Mouse (Mus musculus): ENCODE results near the gene Vat1l. TPM values are rescaled to one million over a fixed set of nuclear protein-coding genes. Genes with fewer than 3 reads are reported as not detected.

Vat1l gene
- 0.62 and 0.73 TPM in 2 replicates for polyA plus RNA-seq (2014; fragmentation: Nextera tagmentation; extraction: Ambion mirVana)

DNA sequence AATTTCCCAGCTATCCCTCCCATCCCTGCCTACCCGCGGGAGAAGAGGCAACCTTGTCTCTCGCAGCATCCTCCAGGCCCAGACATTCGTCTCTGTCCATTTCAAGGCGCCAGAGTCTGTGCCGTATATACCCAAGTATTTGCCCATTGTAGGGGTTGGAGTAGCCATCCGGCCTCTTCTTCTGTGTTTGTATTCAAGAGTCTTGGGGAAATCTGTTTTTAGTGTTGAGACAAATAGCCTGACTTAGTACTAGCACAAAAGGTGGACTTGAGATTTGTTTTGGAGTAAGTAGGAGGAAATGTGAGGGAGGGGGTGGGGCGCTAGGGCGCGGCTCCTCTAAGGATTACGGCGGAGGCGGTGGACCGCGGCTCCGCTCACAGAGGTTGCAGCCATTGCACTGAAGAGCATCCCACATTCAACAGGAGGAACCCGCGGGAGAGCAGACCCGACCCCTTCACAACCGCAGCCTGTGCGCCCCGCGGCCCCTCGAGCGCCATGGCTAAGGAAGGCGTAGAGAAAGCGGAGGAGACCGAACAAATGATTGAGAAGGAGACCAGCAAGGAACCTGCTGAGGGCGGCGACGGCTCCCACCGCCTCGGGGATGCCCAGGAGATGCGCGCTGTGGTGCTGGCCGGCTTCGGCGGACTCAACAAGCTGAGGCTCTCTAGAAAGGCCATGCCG, at the start of gene Vat1l:
Gene Vat1l, plus strand, starts transcription at position 392 of the 681 bp plus-strand sequence.
- ATAC-seq (replicated peaks; ENCODE audit: insufficient number of reproducible peaks, low FRiP score, low TSS enrichment) = no peak
- peaks cover 30% of the 10 kb centered on the region for H3K27me3 ChIP-seq (ENCODE audit: control insufficient read depth, insufficient read depth, low read length)
- H3K4me1 ChIP-seq (ENCODE audit: control insufficient read depth, insufficient read depth, low read length) = peaks cover 5% of the 10 kb centered on the region; the same call in 1 of the 2 replicates
- peak within 1 kb of the TSS; percentile 84 for H3K4me2 ChIP-seq
- no peaks in the 10 kb centered on the region for H3K9me3 ChIP-seq (replicated peaks; ENCODE audit: control insufficient read depth, low read length)
- no peak within 1 kb of the TSS for H3K27ac ChIP-seq (ENCODE audit: low read depth, low read length)
- no peaks in the 10 kb centered on the region for H3K36me3 ChIP-seq (ENCODE audit: control insufficient read depth, insufficient read depth, low read length)
- peak within 1 kb of the TSS; percentile 49 for H3K4me3 ChIP-seq (ENCODE audit: low read depth, low read length)
- H3K9ac ChIP-seq (ENCODE audit: low read depth, low read length) = no peak within 1 kb of the TSS
- 1% methylated on average over 39 of the region's 39 CpGs for WGBS (ENCODE audit: insufficient replicate concordance)

GRCm38 (mm10) chr8:114158586-114158985, 46.8 kb upstream of the Vat1l start:
- no peaks in the 10 kb centered on the region for H3K27me3 ChIP-seq (ENCODE audit: control insufficient read depth, insufficient read depth, low read length)
- H3K9me3 ChIP-seq (replicated peaks; ENCODE audit: control insufficient read depth, low read length) = no peaks in the 10 kb centered on the region
- no peak overlapping the region for H3K27ac ChIP-seq (ENCODE audit: low read depth, low read length)
- no peak overlapping the region for H3K4me2 ChIP-seq
- ATAC-seq (replicated peaks; ENCODE audit: insufficient number of reproducible peaks, low FRiP score, low TSS enrichment) = no peak
- H3K4me1 ChIP-seq (ENCODE audit: control insufficient read depth, insufficient read depth, low read length) = no peaks in the 10 kb centered on the region
- no peaks in the 10 kb centered on the region for H3K36me3 ChIP-seq (ENCODE audit: control insufficient read depth, insufficient read depth, low read length)
- H3K9ac ChIP-seq (ENCODE audit: low read depth, low read length) = no peak overlapping the region
- 58% methylated on average over 2 of the region's 2 CpGs for WGBS (ENCODE audit: insufficient replicate concordance)
- H3K4me3 ChIP-seq (ENCODE audit: low read depth, low read length) = no peak overlapping the region

DNA sequence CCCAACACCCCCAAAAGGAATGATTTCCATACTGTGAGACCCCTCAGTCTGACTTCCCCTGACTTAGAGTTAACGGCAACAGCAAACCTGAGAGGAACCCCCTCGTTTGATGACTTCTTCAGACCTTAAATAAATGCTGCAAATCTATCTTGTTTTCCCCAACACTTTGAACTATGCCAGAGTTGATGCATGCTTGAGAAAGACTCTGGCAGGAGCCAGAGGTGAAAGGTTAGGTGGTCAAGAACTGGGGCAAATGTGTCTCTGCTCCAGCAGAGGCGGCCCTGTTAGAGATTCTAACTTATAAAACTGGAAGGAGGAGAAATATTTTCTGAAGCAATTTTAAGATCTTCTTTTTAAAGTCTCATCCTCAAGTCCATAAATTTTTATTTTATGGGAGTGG, 45.7 kb upstream of the Vat1l start:
- no peak overlapping the region for H3K27ac ChIP-seq (ENCODE audit: low read depth, low read length)
- no peaks in the 10 kb centered on the region for H3K27me3 ChIP-seq (ENCODE audit: control insufficient read depth, insufficient read depth, low read length)
- no peak overlapping the region for H3K9ac ChIP-seq (ENCODE audit: low read depth, low read length)
- H3K9me3 ChIP-seq (replicated peaks; ENCODE audit: control insufficient read depth, low read length) = no peaks in the 10 kb centered on the region
- no peaks in the 10 kb centered on the region for H3K36me3 ChIP-seq (ENCODE audit: control insufficient read depth, insufficient read depth, low read length)
- H3K4me3 ChIP-seq (ENCODE audit: low read depth, low read length) = no peak overlapping the region
- H3K4me2 ChIP-seq = no peak overlapping the region
- 64% methylated on average over 3 of the region's 3 CpGs for WGBS (ENCODE audit: insufficient replicate concordance)
- H3K4me1 ChIP-seq (ENCODE audit: control insufficient read depth, insufficient read depth, low read length) = no peaks in the 10 kb centered on the region
- ATAC-seq (replicated peaks; ENCODE audit: insufficient number of reproducible peaks, low FRiP score, low TSS enrichment) = no peak

DNA sequence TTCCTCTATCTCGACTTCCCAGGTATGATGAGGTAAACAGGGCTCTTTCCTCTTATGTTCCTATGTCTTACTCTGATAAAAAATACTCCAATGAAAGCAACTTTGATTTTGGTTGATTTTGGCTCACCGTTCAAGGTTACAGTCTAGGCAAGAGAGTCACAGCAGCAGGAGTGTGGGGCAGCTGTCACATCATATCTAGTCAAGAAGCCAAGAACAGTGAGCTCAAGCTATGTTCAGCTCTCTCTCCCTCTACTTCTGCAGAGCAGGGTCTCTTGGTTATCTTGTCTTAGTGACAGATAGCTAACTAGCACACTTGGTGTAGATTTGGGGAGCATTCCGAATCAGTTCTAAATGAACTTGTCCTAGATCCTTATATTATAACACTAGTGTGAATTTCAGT, 41.5 kb upstream of the Vat1l start:
- no peak overlapping the region for H3K27ac ChIP-seq (ENCODE audit: low read depth, low read length)
- no peak overlapping the region for H3K4me3 ChIP-seq (ENCODE audit: low read depth, low read length)
- H3K9me3 ChIP-seq (replicated peaks; ENCODE audit: control insufficient read depth, low read length) = no peaks in the 10 kb centered on the region
- H3K4me1 ChIP-seq (ENCODE audit: control insufficient read depth, insufficient read depth, low read length) = no peaks in the 10 kb centered on the region
- 75% methylated on average over 3 of the region's 3 CpGs for WGBS (ENCODE audit: insufficient replicate concordance)
- no peak overlapping the region for H3K4me2 ChIP-seq
- H3K27me3 ChIP-seq (ENCODE audit: control insufficient read depth, insufficient read depth, low read length) = no peaks in the 10 kb centered on the region
- H3K9ac ChIP-seq (ENCODE audit: low read depth, low read length) = no peak overlapping the region
- H3K36me3 ChIP-seq (ENCODE audit: control insufficient read depth, insufficient read depth, low read length) = no peaks in the 10 kb centered on the region
- no peak for ATAC-seq (replicated peaks; ENCODE audit: insufficient number of reproducible peaks, low FRiP score, low TSS enrichment)

GRCm38 (mm10) chr8:114164444-114165096, 40.8 kb upstream of the Vat1l start:
- H3K9me3 ChIP-seq (replicated peaks; ENCODE audit: control insufficient read depth, low read length) = no peaks in the 10 kb centered on the region
- no peak overlapping the region for H3K4me2 ChIP-seq
- H3K9ac ChIP-seq (ENCODE audit: low read depth, low read length) = no peak overlapping the region
- no peaks in the 10 kb centered on the region for H3K4me1 ChIP-seq (ENCODE audit: control insufficient read depth, insufficient read depth, low read length)
- WGBS (ENCODE audit: insufficient replicate concordance) = 82% methylated on average over 6 of the region's 6 CpGs
- no peak overlapping the region for H3K4me3 ChIP-seq (ENCODE audit: low read depth, low read length)
- H3K27me3 ChIP-seq (ENCODE audit: control insufficient read depth, insufficient read depth, low read length) = no peaks in the 10 kb centered on the region
- no peaks in the 10 kb centered on the region for H3K36me3 ChIP-seq (ENCODE audit: control insufficient read depth, insufficient read depth, low read length)
- H3K27ac ChIP-seq (ENCODE audit: low read depth, low read length) = no peak overlapping the region
- ATAC-seq (replicated peaks; ENCODE audit: insufficient number of reproducible peaks, low FRiP score, low TSS enrichment) = no peak

DNA sequence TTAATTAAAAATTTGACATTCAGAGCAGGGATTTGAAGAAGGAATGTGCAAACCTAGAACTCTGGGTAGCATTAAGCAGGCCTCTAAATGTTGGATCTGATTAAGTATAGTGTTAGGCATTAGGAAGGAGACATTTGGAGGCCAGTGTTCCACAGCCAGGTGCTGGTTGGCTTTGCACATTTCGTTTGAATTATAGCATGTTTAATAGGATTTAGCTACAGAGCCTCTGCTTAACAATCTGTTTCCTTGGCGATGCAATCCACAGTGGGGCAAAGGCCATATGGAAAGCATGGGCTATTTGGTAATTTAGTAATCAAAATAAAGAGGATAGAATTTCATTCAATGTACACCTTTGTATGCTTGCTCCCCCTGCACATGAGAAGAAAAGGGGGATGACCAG, 39.7 kb upstream of the Vat1l start:
- no peak overlapping the region for H3K27ac ChIP-seq (ENCODE audit: low read depth, low read length)
- H3K36me3 ChIP-seq (ENCODE audit: control insufficient read depth, insufficient read depth, low read length) = no peaks in the 10 kb centered on the region
- H3K9ac ChIP-seq (ENCODE audit: low read depth, low read length) = no peak overlapping the region
- no peaks in the 10 kb centered on the region for H3K9me3 ChIP-seq (replicated peaks; ENCODE audit: control insufficient read depth, low read length)
- ATAC-seq (replicated peaks; ENCODE audit: insufficient number of reproducible peaks, low FRiP score, low TSS enrichment) = no peak
- H3K27me3 ChIP-seq (ENCODE audit: control insufficient read depth, insufficient read depth, low read length) = no peaks in the 10 kb centered on the region
- no peaks in the 10 kb centered on the region for H3K4me1 ChIP-seq (ENCODE audit: control insufficient read depth, insufficient read depth, low read length)
- H3K4me2 ChIP-seq = no peak overlapping the region
- WGBS (ENCODE audit: insufficient replicate concordance) = 80% methylated on average over 2 of the region's 2 CpGs
- H3K4me3 ChIP-seq (ENCODE audit: low read depth, low read length) = no peak overlapping the region

DNA sequence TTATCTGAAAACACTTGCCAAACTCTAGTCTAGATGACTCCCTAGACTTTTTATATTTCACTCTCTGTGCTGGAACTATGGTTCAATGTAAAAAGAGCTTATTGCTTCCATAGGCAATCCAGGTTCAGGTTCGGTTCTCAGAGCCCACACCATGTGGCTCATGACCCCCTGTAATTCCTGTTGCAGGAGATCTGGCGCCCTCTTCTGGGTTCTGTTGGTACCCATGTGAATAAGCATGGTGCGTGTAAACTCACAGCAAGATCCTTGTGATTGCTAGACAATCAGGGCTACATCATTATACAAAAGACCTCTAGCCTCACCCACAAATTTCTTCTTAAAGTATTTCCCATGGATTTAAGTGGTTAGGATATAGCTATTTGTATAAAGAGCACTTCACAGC, 28.7 kb upstream of the Vat1l start:
- H3K4me2 ChIP-seq = no peak overlapping the region
- ATAC-seq (replicated peaks; ENCODE audit: insufficient number of reproducible peaks, low FRiP score, low TSS enrichment) = no peak
- no peaks in the 10 kb centered on the region for H3K9me3 ChIP-seq (replicated peaks; ENCODE audit: control insufficient read depth, low read length)
- no peaks in the 10 kb centered on the region for H3K4me1 ChIP-seq (ENCODE audit: control insufficient read depth, insufficient read depth, low read length)
- no peak overlapping the region for H3K27ac ChIP-seq (ENCODE audit: low read depth, low read length)
- no peaks in the 10 kb centered on the region for H3K36me3 ChIP-seq (ENCODE audit: control insufficient read depth, insufficient read depth, low read length)
- no peaks in the 10 kb centered on the region for H3K27me3 ChIP-seq (ENCODE audit: control insufficient read depth, insufficient read depth, low read length)
- no peak overlapping the region for H3K4me3 ChIP-seq (ENCODE audit: low read depth, low read length)
- 63% methylated on average over 3 of the region's 3 CpGs for WGBS (ENCODE audit: insufficient replicate concordance)
- H3K9ac ChIP-seq (ENCODE audit: low read depth, low read length) = no peak overlapping the region

- ATAC-seq (replicated peaks; ENCODE audit: insufficient number of reproducible peaks, low FRiP score, low TSS enrichment) = no peak
- no peaks in the 10 kb centered on the region for H3K36me3 ChIP-seq (ENCODE audit: control insufficient read depth, insufficient read depth, low read length)
- no peaks in the 10 kb centered on the region for H3K4me1 ChIP-seq (ENCODE audit: control insufficient read depth, insufficient read depth, low read length)
- no peak overlapping the region for H3K27ac ChIP-seq (ENCODE audit: low read depth, low read length)
- H3K9ac ChIP-seq (ENCODE audit: low read depth, low read length) = no peak overlapping the region
- no peaks in the 10 kb centered on the region for H3K9me3 ChIP-seq (replicated peaks; ENCODE audit: control insufficient read depth, low read length)
- no peaks in the 10 kb centered on the region for H3K27me3 ChIP-seq (ENCODE audit: control insufficient read depth, insufficient read depth, low read length)
- H3K4me2 ChIP-seq = no peak overlapping the region
- H3K4me3 ChIP-seq (ENCODE audit: low read depth, low read length) = no peak overlapping the region
- 85% methylated on average over 5 of the region's 5 CpGs for WGBS (ENCODE audit: insufficient replicate concordance)
Measured at GRCm38 (mm10) chr8:114193334-114193733, 12.1 kb upstream of the Vat1l start.

DNA sequence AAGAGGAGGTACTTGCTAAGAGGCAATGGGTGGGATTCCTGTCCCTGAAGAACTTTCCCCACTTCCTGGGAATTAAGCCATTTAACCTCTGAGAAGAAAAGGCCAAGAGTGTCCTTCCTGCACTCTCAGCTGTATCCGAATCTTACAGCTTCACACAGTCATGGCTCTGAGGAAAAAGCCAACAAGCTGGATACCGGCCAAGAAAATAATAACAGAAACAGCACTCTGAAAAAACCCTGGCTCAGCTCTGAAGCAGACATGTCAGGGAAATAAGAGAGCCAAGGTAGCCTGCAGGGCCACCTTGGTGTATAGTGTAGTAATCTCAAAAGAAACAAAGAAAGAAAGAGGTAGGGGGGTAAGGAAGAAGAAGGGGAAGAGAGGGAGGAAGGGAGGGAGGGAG, 6.4 kb upstream of the Vat1l start:
- Histone ChIP-seq H3K9ac (ENCODE audit: low read depth, low read length) (no peak overlapping the region), H3K36me3 (ENCODE audit: control insufficient read depth, insufficient read depth, low read length) (no peaks in the 10 kb centered on the region), H3K4me1 (ENCODE audit: control insufficient read depth, insufficient read depth, low read length) (no peaks in the 10 kb centered on the region), H3K9me3 (replicated peaks; ENCODE audit: control insufficient read depth, low read length) (no peaks in the 10 kb centered on the region), H3K4me3 (ENCODE audit: low read depth, low read length) (no peak overlapping the region), H3K27me3 (ENCODE audit: control insufficient read depth, insufficient read depth, low read length) (peaks cover 6% of the 10 kb centered on the region), H3K27ac (ENCODE audit: low read depth, low read length) (no peak overlapping the region), H3K4me2 (no peak overlapping the region)
- ATAC-seq (replicated peaks; ENCODE audit: insufficient number of reproducible peaks, low FRiP score, low TSS enrichment) = no peak
- WGBS (ENCODE audit: insufficient replicate concordance) = 63% methylated on average over 2 of the region's 2 CpGs
